Mouse (Mus musculus) forebrain, postnatal 0 days (tissue): ENCODE measurements around the gene Morn1. TPM values are rescaled to one million over a fixed set of nuclear protein-coding genes. Genes with fewer than 3 reads are reported as not detected.

Experiments used
- ATAC-seq: fragments of 200-750 bp; cut with Nextera tagmentation; 2 replicates; pipeline ENCODE4 v1.8.0; 2017; ENCODE audit warnings: mild to moderate bottlenecking, moderate library complexity
- DNase-seq: peaks from one replicate; pipeline ENCODE4 v3.0.0-alpha.2; 2015
- H3K27ac ChIP-seq: fragments of 300-500 bp; sonication (generic); 2 replicates; pipeline ENCODE4 v1.5.1; 2014; ENCODE audit warnings: low read depth, mild to moderate bottlenecking, antibody characterized with exemption, low read length, moderate library complexity, mixed read lengths
- H3K27me3 ChIP-seq: fragments of 300-500 bp; sonication (generic); 2 replicates; pipeline ENCODE4 v1.6.1; 2014; ENCODE audit warnings: mild to moderate bottlenecking, low read length, mixed read lengths; ENCODE audit not compliant: insufficient read depth
- H3K36me3 ChIP-seq: fragments of 300-500 bp; sonication (generic); 2 replicates; pipeline ENCODE4 v1.6.1; 2014; ENCODE audit warnings: mild to moderate bottlenecking, moderate library complexity; ENCODE audit not compliant: insufficient read depth
- H3K4me1 ChIP-seq: fragments of 300-500 bp; sonication (generic); 2 replicates; pipeline ENCODE4 v1.6.1; 2014; ENCODE audit warnings: antibody characterized with exemption; ENCODE audit not compliant: insufficient read depth
- H3K4me2 ChIP-seq: fragments of 300-500 bp; sonication (generic); 2 replicates; pipeline ENCODE4 v1.6.1; 2014; ENCODE audit warnings: low read depth, mild to moderate bottlenecking, moderate library complexity
- H3K4me3 ChIP-seq: fragments of 300-500 bp; sonication (generic); 2 replicates; pipeline ENCODE4 v1.5.1; 2014; ENCODE audit warnings: low read depth, low read length, mixed read lengths
- H3K9ac ChIP-seq: fragments of 300-500 bp; sonication (generic); 2 replicates; pipeline ENCODE4 v1.6.1; 2014; ENCODE audit warnings: mild to moderate bottlenecking
- H3K9me3 ChIP-seq: fragments of 300-500 bp; sonication (generic); 2 replicates; pipeline ENCODE4 v1.6.1; 2016; ENCODE audit warnings: low read length
- CTCF ChIP-seq: sonication (generic); IDR thresholded peaks from 2 replicates; pipeline ENCODE4 v1.5.1; 2016; ENCODE audit warnings: antibody characterized with exemption, control low read depth, low read depth
- WGBS: fragments of 180-500 bp; shearing (Covaris S2); extraction: QIAGEN DNeasy Blood & Tissue Kit; methylation state at CpG from one replicate; pipeline ENCODE4 v1.1.7; 2014; 5-methylcytosine and 5-hydroxymethylcytosine counted together
- polyA plus RNA-seq: library from polyadenylated mRNA; unstranded; fragments of >200 nt; fragmentation: Nextera tagmentation; extraction: Ambion mirVana; gene quantifications from 2 replicates; pipeline ENCODE4 v1.2.1, GENCODE M21; 2015
- total RNA-seq: library from RNA; depleted of rRNA; stranded (reverse); fragments of >200 nt; gene quantifications from 2 replicates; pipeline ENCODE4 v1.2.3, GENCODE M21; 2014

Morn1 gene
- total and polyA plus RNA-seq, 2 experiments from 2014 or later: 7.4 to 9.7 TPM

DNA sequence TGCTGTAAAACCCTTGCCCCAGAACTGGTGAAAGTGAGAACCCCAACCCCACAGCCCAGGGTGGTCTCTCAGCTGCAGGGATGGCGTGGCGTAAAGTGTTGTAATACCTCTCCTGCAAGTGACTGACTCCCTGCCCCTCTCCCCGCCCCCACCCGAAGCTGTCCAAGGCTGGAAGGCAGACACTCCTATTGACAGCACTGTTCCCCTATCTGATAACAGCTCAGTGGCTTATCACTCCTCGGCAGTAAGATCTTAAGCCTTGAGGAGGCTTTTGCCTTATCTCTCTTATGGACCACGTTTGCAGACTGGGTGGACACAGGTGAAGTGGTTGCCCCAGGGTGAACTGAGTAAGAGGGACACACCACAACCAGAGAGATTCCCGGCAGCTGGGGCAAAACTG is 38.9 kb downstream of the Morn1 start:
- Histone ChIP-seq H3K4me1 (peaks cover 16% of the 10 kb centered on the region; the same call in 1 of the 2 replicates), H3K4me3 (no peak overlapping the region), H3K9ac (no peak overlapping the region), H3K27me3 (no peaks in the 10 kb centered on the region), H3K27ac (no peak overlapping the region), H3K4me2 (no peak overlapping the region), H3K9me3 (no peaks in the 10 kb centered on the region), H3K36me3 (no peaks in the 10 kb centered on the region)
- ATAC-seq: no peak
- WGBS: 67% methylated on average over 7 of the region's 7 CpGs
- DNase-seq: no peak
- no peak for TF ChIP-seq CTCF

DNA sequence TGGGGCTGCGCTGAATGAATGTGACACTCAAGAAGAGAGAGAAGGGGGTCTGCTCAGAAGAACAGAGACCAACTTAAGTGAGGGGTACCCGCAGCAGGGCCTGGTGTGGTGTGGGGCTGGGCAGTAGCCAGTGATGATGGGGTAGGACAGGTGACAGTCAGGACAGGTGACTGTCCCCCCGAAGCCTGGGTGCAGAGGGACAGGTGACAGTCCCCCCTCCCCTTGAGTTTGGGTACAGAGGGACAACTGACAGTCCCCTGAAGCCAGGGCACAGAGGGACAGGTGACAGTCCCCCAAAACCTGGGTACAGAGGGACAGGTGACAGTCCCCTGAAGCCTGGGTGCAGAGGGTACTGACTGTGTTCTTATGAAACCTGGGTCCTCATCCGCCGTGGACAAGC is 39.8 kb downstream of the Morn1 start:
- H3K27me3 ChIP-seq: no peaks in the 10 kb centered on the region
- no peak overlapping the region for H3K4me2 ChIP-seq
- H3K4me3 ChIP-seq: no peak overlapping the region
- WGBS: 89% methylated on average over 5 of the region's 5 CpGs
- peaks cover 20% of the 10 kb centered on the region; the same call in 1 of the 2 replicates for H3K4me1 ChIP-seq
- TF ChIP-seq CTCF: no peak
- H3K9ac ChIP-seq: no peak overlapping the region
- no peak for ATAC-seq
- H3K9me3 ChIP-seq: no peaks in the 10 kb centered on the region
- no peak for DNase-seq
- H3K36me3 ChIP-seq: no peaks in the 10 kb centered on the region
- no peak overlapping the region for H3K27ac ChIP-seq

- 76% methylated on average over 7 of the region's 7 CpGs for WGBS
- H3K9me3 ChIP-seq: no peaks in the 10 kb centered on the region
- no peak overlapping the region for H3K27ac ChIP-seq
- TF ChIP-seq CTCF: no peak
- H3K27me3 ChIP-seq: no peaks in the 10 kb centered on the region
- no peak overlapping the region for H3K9ac ChIP-seq
- H3K36me3 ChIP-seq: no peaks in the 10 kb centered on the region
- ATAC-seq (no peak), DNase-seq (no peak)
- H3K4me1 ChIP-seq: peaks cover 20% of the 10 kb centered on the region; the same call in 1 of the 2 replicates
- H3K4me2 ChIP-seq: no peak overlapping the region
- no peak overlapping the region for H3K4me3 ChIP-seq
Observed at GRCm38 (mm10) chr4:155126602-155127372, 40.4 kb downstream of the Morn1 start.

DNA sequence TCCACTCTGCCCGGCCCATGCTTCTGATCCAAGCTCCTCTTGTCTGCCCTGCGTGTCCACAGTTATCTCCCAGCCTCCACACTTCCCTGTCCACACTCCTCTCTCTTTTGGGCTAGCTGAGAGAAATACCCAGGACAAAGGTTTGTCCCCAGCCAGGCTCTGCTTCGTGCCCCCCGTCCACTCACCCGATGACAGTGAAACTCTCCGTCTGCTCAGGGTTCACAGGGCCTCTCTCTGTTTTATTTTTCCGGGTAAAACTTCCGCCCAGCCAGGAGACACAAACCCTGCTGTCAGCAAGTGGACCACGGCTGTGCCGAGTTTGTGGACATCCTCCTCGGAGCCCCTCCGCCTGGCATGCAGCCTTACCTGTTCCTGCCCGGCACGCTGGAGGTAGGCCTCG is 42.0 kb downstream of the Morn1 start:
- 95% methylated on average over 15 of the region's 15 CpGs for WGBS
- peaks cover 10% of the 10 kb centered on the region; the same call in 1 of the 2 replicates for H3K4me1 ChIP-seq
- H3K27me3 ChIP-seq: no peaks in the 10 kb centered on the region
- no peak overlapping the region for H3K9ac ChIP-seq
- H3K4me2 ChIP-seq: no peak overlapping the region
- H3K27ac ChIP-seq: no peak overlapping the region
- H3K9me3 ChIP-seq: no peaks in the 10 kb centered on the region
- no peak overlapping the region for H3K4me3 ChIP-seq
- H3K36me3 ChIP-seq: no peaks in the 10 kb centered on the region
- ATAC-seq: no peak
- DNase-seq: no peak
- TF ChIP-seq CTCF: no peak

DNA sequence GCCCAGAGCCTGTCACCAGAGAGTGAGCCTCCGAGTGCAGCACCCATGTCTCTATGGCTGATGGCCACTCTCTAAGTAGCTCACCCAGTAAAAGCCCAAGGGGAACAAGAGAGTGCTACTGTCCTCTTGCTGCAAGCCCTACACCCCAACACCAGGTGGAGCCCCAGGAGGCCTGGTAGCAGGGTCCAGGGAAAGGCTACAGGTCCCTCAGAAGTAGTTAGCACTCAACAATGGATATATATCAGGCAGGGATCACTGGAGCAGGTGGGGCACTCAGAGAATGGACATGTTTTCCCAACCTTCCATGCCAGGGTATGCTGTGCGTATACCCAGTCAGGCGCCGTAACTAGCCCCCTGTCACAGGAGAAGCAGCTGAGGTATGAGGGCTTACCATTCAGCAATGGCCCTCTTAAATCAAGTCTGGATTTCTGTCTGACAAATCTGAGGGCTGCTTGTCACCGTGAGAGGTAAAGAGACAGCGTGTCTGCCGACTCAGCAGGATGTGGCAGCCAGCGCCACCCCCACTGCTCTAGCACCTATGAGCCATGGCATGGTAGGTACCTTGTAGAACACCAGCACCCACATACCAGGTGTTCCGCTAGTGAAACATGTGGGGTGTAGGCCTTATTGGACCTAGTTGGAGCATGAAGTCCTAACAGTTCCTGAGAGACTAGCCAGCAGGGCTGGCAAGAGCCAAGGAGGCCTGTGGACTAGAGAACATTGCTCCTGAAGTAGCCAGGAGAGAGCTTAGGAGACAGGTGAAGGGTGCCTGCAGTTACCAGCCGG is 42.9 kb downstream of the Morn1 start:
- Histone ChIP-seq H3K9me3 (no peaks in the 10 kb centered on the region), H3K4me1 (peaks cover 14% of the 10 kb centered on the region), H3K4me2 (no peak overlapping the region), H3K9ac (no peak overlapping the region), H3K27ac (peak overlapping the region; percentile 29; the same call in 1 of the 2 replicates), H3K27me3 (no peaks in the 10 kb centered on the region), H3K36me3 (no peaks in the 10 kb centered on the region), H3K4me3 (no peak overlapping the region)
- ATAC-seq (no peak), DNase-seq (no peak)
- TF ChIP-seq CTCF: peak; percentile 36
- WGBS: 83% methylated on average over 10 of the region's 10 CpGs

GRCm38 (mm10) chr4:155129996-155130395 is 43.6 kb downstream of the Morn1 start:
- DNase-seq: peak; percentile 90
- no peaks in the 10 kb centered on the region for H3K27me3 ChIP-seq
- ATAC-seq: peak; percentile 86
- H3K36me3 ChIP-seq: no peaks in the 10 kb centered on the region
- no peak overlapping the region for H3K4me2 ChIP-seq
- no peak for TF ChIP-seq CTCF
- no peak overlapping the region for H3K9ac ChIP-seq
- peak overlapping the region; percentile 29 for H3K27ac ChIP-seq
- 19% methylated on average over 14 of the region's 14 CpGs for WGBS
- H3K4me1 ChIP-seq: peaks cover 14% of the 10 kb centered on the region
- H3K9me3 ChIP-seq: no peaks in the 10 kb centered on the region
- no peak overlapping the region for H3K4me3 ChIP-seq

GRCm38 (mm10) chr4:155130616-155131015 is 44.2 kb downstream of the Morn1 start:
- no peak for TF ChIP-seq CTCF
- Histone ChIP-seq H3K9me3 (no peaks in the 10 kb centered on the region), H3K4me3 (no peak overlapping the region), H3K9ac (no peak overlapping the region), H3K4me2 (no peak overlapping the region), H3K36me3 (no peaks in the 10 kb centered on the region), H3K4me1 (peaks cover 14% of the 10 kb centered on the region), H3K27ac (peak overlapping the region; percentile 29; the same call in 1 of the 2 replicates), H3K27me3 (no peaks in the 10 kb centered on the region)
- DNase-seq (no peak), ATAC-seq (no peak)
- 62% methylated on average over 7 of the region's 7 CpGs for WGBS
